Mouse (Mus musculus) ES-E14 (cell line): ENCODE results near the gene Mybbp1a.

Experiments
- CHD2 ChIP-seq: IDR thresholded peaks from 2 replicates; pipeline ENCODE4 v1.6.1; 2014; ENCODE audit warnings: mild to moderate bottlenecking, low read depth, low read length, inconsistent platforms
- HCFC1 ChIP-seq: IDR thresholded peaks from 2 replicates; pipeline ENCODE4 v1.6.1; 2012; ENCODE audit warnings: low read length, inconsistent platforms, borderline replicate concordance; ENCODE audit not compliant: insufficient read depth
- MAFK ChIP-seq: IDR thresholded peaks from 2 replicates; pipeline ENCODE4 v1.6.1; 2014; ENCODE audit warnings: mild to moderate bottlenecking, low read depth, low read length, inconsistent platforms; ENCODE audit not compliant: insufficient read depth
- ZC3H11A ChIP-seq: IDR thresholded peaks from 2 replicates; pipeline ENCODE4 v1.6.1; 2012; ENCODE audit warnings: low read depth, mild to moderate bottlenecking, inconsistent platforms, low read length, borderline replicate concordance
- ZNF384 ChIP-seq: IDR thresholded peaks from 2 replicates; pipeline ENCODE4 v1.6.1; 2012; ENCODE audit warnings: low read depth, low read length, inconsistent platforms

GRCm38 (mm10) chr11:72468525-72468924 is 27.4 kb downstream of the Mybbp1a start:
- TF ChIP-seq HCFC1 (no peak), MAFK (no peak), CHD2 (no peak), ZC3H11A (no peak), ZNF384 (no peak)
